Mouse (Mus musculus) lung, adult 2 months (tissue): ENCODE measurements around the gene Qtrt2. TPM values are rescaled to one million over a fixed set of nuclear protein-coding genes. Genes with fewer than 3 reads are reported as not detected.

Experiments used
- DNase-seq: peaks from one replicate; pipeline ENCODE4 v3.0.0; 2022
- H3K4me1 ChIP-seq: fragments of 200-500 bp; 2 replicates; pipeline ENCODE4 v1.6.1; 2011; ENCODE audit warnings: low read length; ENCODE audit not compliant: control insufficient read depth, insufficient read depth
- H3K4me3 ChIP-seq: fragments of 200-500 bp; replicated peaks from 2 replicates; pipeline ENCODE3; 2011; ENCODE audit warnings: low read depth, mild to moderate bottlenecking, control low read depth, low read length; ENCODE audit errors: extremely low read depth
- CTCF ChIP-seq: fragments of 200-500 bp; IDR thresholded peaks from 2 replicates; pipeline ENCODE4 v1.5.1; 2011; ENCODE audit warnings: mild to moderate bottlenecking, low read length, control low read depth; ENCODE audit not compliant: insufficient read depth
- POLR2A ChIP-seq: fragments of 200-500 bp; IDR thresholded peaks from 2 replicates; pipeline ENCODE4 v1.6.1; 2011; ENCODE audit warnings: low read depth, mild to moderate bottlenecking, control low read depth, low read length, borderline replicate concordance; ENCODE audit errors: extremely low read depth
- WGBS: fragments of 180-500 bp; shearing (Covaris S2); methylation state at CpG from one replicate; pipeline ENCODE4 v1.1.7; 2018; 5-methylcytosine and 5-hydroxymethylcytosine counted together
- polyA plus RNA-seq: library from polyadenylated mRNA; depleted of rRNA; stranded (reverse); fragments of >200 nt; gene quantifications from 2 replicates; pipeline ENCODE4 v1.2.3, GENCODE M21; 2012

Qtrt2 gene
- polyA plus RNA-seq, 1 experiment: 16.1 TPM

DNA sequence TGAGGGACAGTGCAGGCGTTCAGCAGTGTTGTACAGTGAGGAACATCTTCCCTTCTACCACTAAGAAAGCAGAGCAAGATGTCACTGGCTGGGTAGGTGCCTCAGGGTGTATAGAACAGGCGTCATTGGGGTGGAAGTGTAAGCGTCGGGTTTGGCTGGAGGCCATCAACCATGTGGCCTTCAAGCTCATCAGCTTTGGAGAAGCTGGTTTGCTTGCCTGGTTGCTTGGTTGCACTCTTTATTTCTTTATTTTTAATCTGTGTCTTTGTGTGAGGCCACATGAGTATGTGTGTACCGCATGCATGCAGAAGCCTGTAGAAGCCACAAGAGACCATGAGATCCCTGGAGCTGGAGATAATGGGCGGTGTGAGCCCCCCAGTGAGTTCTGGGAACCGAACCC, 5.7 kb upstream of the Qtrt2 start:
- WGBS: 66% methylated on average over 7 of the region's 7 CpGs
- Histone ChIP-seq H3K4me1 (peaks cover 3% of the 10 kb centered on the region; the same call in 1 of the 2 replicates), H3K4me3 (no peak overlapping the region)
- no peak for TF ChIP-seq CTCF
- no peak for TF ChIP-seq POLR2A
- DNase-seq: no peak

DNA sequence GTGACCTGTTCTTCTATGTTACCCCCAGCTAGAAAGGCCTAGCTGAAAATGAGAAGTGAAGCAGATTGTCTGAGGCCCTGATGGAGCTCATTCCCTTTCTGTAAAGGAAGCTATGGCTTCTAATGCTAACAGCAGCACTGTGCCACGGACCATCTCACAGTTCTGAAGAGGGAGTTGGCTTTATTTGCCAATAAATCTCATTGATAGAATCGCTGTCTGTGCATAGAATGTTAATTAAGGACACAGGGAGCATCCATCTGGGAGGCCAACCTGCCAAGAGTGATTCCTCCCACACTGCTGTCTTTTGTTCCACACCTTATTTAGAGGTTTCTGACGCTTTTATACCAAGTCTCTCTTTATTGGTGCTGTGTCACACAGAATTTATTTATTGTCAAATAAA, 4.9 kb upstream of the Qtrt2 start:
- no peak for DNase-seq
- WGBS: 82% methylated on average over 3 of the region's 3 CpGs
- Histone ChIP-seq H3K4me1 (peaks cover 3% of the 10 kb centered on the region; the same call in 1 of the 2 replicates), H3K4me3 (no peak overlapping the region)
- no peak for TF ChIP-seq POLR2A
- TF ChIP-seq CTCF: no peak

DNA sequence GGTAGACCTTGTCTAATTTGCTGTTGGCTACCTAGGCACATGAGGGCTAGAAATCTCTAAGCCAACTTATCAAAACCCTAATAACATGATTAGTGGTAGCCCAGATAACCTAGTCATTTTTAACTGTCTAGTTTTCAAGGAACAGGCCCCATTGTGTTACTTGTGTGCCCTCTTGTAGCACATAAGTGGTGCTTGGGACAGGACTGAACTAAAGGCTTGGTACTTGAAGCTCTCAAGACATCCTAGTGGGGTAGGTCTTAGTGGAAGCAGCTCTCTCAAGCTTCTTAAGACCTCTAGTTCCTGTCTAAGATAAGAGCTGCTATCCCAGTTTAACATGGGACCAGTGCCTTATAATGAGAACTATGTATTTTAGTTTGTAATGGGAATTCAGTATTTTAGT, 4.0 kb upstream of the Qtrt2 start:
- TF ChIP-seq CTCF: no peak
- TF ChIP-seq POLR2A: no peak
- DNase-seq: no peak
- H3K4me1 ChIP-seq: peaks cover 3% of the 10 kb centered on the region; the same call in 1 of the 2 replicates
- H3K4me3 ChIP-seq: no peak overlapping the region

DNA sequence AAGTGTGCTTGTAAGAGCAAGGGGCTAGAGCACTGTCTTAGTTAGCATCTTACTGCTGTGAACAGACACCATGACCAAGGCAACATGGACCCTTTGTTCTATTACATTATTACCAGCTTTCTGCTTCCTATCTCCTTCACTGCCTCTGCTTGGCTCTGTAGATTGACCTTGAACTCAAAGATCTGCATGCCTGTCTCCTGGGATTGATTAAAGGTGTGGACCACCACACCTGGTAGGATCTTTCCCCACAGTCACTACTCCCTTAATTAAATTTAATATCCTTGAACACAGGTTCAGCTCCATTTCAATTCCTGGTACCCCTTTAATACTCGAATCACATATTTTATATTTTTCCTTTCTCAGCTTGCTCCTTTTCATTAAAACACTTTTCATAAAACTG, 763 bp downstream of the Qtrt2 start:
- DNase-seq: no peak
- TF ChIP-seq POLR2A (no peak), CTCF (no peak)

DNA sequence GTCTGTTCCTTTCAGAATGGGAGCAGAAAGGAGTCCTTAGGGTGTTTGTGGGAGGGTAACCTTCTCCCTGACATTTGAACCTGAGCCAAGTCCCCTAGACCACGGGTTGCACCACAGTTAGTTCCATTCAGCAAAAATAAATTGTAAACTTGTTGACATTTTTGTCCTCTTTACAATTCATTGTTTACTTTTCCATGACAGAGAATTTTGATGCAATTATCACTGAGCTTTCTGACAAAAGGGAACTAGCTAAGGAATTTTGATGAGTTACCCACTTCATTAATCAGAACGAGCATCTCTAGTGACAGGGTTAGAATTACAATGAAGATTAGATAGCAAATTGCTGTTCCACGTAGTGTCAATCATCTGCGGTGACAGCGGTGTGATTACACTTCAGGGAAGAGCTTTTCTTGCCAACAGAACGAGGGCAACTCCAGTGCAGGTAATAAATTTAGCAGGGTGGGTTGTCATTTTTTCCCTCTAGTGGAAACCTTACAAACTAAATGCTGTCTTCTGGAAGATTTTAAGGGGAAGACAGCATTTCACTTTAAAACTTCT, 1.5 kb downstream of the Qtrt2 start:
- Histone ChIP-seq H3K4me3 (no peak overlapping the region), H3K4me1 (no peaks in the 10 kb centered on the region)
- TF ChIP-seq CTCF (no peak), POLR2A (no peak)
- DNase-seq: no peak
- 48% methylated on average over 6 of the region's 6 CpGs for WGBS

More for the DNA sequence above, 763 bp downstream of the Qtrt2 start:
- 85% methylated on average over 1 of the region's 1 CpGs for WGBS
- H3K4me1 ChIP-seq: no peaks in the 10 kb centered on the region
- no peak overlapping the region for H3K4me3 ChIP-seq

DNA sequence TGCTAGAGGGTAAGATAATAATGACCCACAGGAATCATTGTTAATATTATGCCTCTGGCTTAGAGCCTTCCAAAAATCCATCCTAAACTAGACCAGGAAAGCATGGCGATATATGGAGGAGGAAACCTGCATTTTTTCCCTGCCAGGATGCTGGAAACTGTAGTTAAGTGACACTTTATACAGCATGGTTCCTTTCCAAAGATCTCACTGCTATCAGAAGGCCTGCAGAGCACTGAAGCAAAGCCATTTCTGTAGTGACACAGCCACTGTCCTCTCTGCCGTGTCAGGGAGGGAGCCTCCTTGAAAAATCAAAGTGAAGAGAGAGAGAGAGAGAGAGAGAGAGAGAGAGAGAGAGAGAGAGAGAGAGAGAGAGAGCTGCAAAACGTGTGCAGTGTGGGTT, 4.0 kb downstream of the Qtrt2 start:
- Histone ChIP-seq H3K4me3 (no peak overlapping the region), H3K4me1 (no peaks in the 10 kb centered on the region)
- DNase-seq: no peak
- TF ChIP-seq POLR2A: no peak
- 58% methylated on average over 3 of the region's 3 CpGs for WGBS

DNA sequence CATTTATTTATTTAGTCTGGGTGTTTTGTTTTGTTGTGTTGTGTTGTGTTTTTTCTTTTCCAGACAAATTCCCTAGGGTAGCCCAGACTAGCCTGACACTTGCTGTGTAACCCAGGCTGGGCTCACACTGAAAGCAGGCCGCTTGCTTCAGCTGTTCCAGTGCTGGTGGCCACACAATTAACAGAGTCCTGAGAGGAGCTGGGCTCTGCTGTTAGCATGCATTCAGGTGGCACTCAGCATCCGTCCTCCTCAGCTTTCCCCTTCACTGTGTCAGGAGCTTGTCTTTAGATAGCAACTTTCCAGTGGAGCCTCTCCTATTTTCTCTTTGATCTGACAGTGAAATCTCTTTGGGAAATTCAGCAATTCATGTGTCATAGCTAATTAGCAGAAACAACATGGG, 4.6 kb downstream of the Qtrt2 start:
- DNase-seq: no peak
- H3K4me1 ChIP-seq: no peaks in the 10 kb centered on the region
- 88% methylated on average over 2 of the region's 2 CpGs for WGBS
- H3K4me3 ChIP-seq: no peak overlapping the region
- TF ChIP-seq CTCF: no peak
- no peak for TF ChIP-seq POLR2A

DNA sequence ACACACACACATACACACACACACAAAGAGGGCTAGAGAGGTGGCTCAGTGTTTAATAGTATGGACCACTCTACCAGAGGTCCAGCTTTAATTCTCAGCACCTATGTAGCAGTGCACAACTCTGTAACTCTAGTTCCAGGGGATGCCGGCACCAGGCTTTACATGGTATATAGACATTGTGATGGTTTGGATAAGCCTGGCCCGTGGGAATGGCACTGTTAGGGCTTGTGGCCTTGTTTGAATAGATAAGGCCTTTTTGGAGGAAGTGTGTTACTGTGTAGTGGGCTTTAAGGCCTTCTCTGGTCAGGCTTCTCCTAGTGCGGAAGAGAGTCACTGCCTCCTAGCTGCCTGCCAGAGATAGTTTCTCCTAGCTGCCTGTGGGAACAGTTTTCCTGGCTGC, 7.7 kb downstream of the Qtrt2 start:
- Histone ChIP-seq H3K4me3 (no peak overlapping the region), H3K4me1 (no peaks in the 10 kb centered on the region)
- DNase-seq: no peak
- 82% methylated on average over 3 of the region's 3 CpGs for WGBS
- no peak for TF ChIP-seq CTCF
- TF ChIP-seq POLR2A: no peak

DNA sequence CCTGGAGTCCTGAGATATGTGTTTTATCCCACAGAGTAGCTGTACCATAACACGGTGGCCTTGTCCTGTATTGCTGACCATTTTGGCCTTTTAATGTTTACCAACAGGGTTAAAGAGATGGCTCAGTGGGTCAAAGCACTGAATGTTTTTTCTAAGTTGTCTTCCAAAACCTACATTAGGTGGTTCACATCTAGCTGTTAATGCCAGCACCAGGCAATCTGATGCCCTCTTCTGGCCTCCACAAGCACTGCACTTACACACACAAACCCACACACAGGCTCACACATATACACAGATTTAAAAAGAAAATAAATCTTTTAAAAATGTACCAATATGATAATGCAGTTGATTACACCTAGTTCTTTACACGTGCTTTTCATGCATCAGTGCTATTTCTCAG, 17.7 kb downstream of the Qtrt2 start:
- H3K4me1 ChIP-seq: no peaks in the 10 kb centered on the region
- no peak for DNase-seq
- 83% methylated on average over 2 of the region's 2 CpGs for WGBS

DNA sequence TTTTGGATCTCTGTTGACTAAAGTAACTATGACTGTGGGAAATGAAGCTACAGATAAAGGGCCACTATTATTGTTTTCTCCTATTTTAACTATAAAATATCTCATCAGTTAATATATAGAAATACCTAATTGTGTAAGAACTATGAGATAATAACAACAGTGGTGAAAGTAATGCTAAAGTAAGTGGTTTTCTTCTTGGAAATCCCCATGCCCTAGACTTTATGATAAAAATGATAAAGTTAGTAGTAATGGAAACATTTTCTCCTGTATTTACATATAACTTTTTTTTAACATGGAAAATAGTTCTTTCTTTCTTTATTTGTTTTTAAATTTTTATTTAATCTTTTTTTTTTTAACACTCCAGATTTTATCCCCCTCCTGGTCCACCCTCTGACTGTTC, 26.0 kb downstream of the Qtrt2 start:
- TF ChIP-seq CTCF (no peak), POLR2A (no peak)
- no peaks in the 10 kb centered on the region for H3K4me1 ChIP-seq
- no peak for DNase-seq
- no peak overlapping the region for H3K4me3 ChIP-seq

More for the DNA sequence above, 17.7 kb downstream of the Qtrt2 start:
- no peak overlapping the region for H3K4me3 ChIP-seq
- TF ChIP-seq POLR2A (no peak), CTCF (0 out of 2 replicates have a peak, but pooled peaks have one; percentile 11)
